8 mouse cellular contexts compared by ENCODE assay signal in the genomic region with DNA sequence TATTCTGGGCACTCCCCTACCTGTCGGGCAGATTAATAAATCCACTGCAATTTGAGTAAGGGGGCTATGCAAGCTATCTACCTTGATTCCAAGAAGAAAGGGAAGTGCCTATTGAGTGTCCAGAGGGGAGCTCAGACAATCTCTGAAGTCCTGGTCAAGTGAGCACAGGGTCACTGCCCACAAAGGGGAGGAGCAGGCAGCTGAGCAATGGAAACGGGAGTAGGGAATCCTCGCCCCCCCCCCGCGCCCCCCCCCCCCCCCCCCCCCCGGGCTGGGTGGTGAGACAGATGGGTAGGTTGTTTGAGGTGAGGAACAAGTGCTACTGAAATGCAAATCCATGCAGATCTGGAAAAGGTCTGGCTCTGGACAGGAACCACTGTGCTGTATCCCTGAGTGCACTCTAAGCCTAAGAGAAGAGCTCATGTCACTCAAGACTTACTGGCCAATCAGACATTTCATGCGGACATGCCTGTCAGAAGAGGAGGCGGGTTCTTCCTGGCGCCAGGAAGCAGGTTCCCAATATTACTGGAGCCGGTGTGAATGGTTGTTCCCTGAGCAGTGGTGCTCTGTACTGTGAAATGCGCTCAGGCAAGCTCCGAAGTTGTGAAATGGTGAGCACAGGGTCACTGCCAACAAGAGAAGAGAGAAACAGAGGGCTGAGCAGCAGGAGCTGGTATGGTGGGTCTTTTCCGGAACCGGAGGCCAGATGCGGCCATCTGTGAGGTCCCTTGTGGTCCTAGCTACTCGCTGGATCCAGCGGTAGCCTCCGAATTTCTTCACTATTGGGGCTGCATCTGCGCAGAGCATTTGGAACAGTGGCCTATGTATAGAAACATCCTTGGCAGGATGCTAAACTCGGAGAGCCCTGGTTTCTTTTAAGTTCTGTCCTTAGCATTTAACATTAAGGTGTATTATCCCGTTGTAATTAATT. TPM values are rescaled to one million over a fixed set of nuclear protein-coding genes. Genes with fewer than 3 reads are reported as not detected.
DNase-seq lines count a peak whose midpoint lies in the region; ATAC-seq and TF ChIP-seq lines count a peak whose summit lies in the region.

No protein-coding gene starts in this region.

- H3K36me3 ChIP-seq in C2C12 (ENCODE audit: control insufficient read depth, insufficient read depth) = no peaks in the 10 kb centered on the region
- H3K36me3 ChIP-seq in embryonic facial prominence, embryonic 10.5 days (replicated peaks) = no peaks in the 10 kb centered on the region
- H3K36me3 ChIP-seq in hindbrain, embryonic 14.5 days (replicated peaks; ENCODE audit: control insufficient read depth, insufficient read depth) = no peaks in the 10 kb centered on the region
- H3K36me3 ChIP-seq in midbrain, postnatal 0 days (ENCODE audit: insufficient read depth, low read length) = no peaks in the 10 kb centered on the region

- DNase-seq in Muller cell, postnatal 12 days (ENCODE audit: inconsistent ontology term) = peak; percentile 59
- DNase-seq in embryonic facial prominence, embryonic 10.5 days (ENCODE audit: low spot score) = peak; percentile 8
- peak; percentile 24 for DNase-seq in hindbrain, embryonic 14.5 days (ENCODE audit: low spot score)
- peak; percentile 1 to 22 for DNase-seq in left cerebral cortex, postnatal 25 days (ENCODE audit: low spot score in 2 of 2)
- DNase-seq in midbrain, postnatal 0 days (ENCODE audit: low spot score) = peak; percentile 14
- DNase-seq in gastrocnemius, postnatal 14 days = no peak

- WGBS in embryonic facial prominence, embryonic 10.5 days = 26% methylated on average over 18 of the region's 21 CpGs
- WGBS in hindbrain, embryonic 14.5 days = 32% methylated on average over 17 of the region's 21 CpGs
- 30% methylated on average over 17 of the region's 21 CpGs for WGBS in midbrain, postnatal 0 days

- no peak overlapping the region for H3ac ChIP-seq in C2C12 (ENCODE audit: control insufficient read depth, insufficient read length, low read depth)

- ATAC-seq in hindbrain, embryonic 14.5 days (ENCODE audit: low FRiP score) = peak; percentile 40; the same call in 1 of the 2 replicates
- no peak for ATAC-seq in midbrain, postnatal 0 days (ENCODE audit: low FRiP score)
- no peak for ATAC-seq in erythroblast, adult 5-6 weeks (replicated peaks; ENCODE audit: low FRiP score, poor library complexity, severe bottlenecking)

- no peaks in the 10 kb centered on the region for H3K4me1 ChIP-seq in embryonic facial prominence, embryonic 10.5 days
- H3K4me1 ChIP-seq in hindbrain, embryonic 14.5 days (replicated peaks; ENCODE audit: control insufficient read depth, insufficient read depth, low read length) = no peaks in the 10 kb centered on the region
- no peaks in the 10 kb centered on the region for H3K4me1 ChIP-seq in midbrain, postnatal 0 days (ENCODE audit: insufficient read depth, low read length)

- H3K27ac ChIP-seq in embryonic facial prominence, embryonic 10.5 days (replicated peaks) = no peak overlapping the region
- H3K27ac ChIP-seq in hindbrain, embryonic 14.5 days = no peak overlapping the region
- H3K27ac ChIP-seq in midbrain, postnatal 0 days (ENCODE audit: low read depth, low read length) = no peak overlapping the region

- no peak overlapping the region for H3K9ac ChIP-seq in hindbrain, embryonic 14.5 days
- H3K9ac ChIP-seq in midbrain, postnatal 0 days (replicated peaks; ENCODE audit: low read length, poor library complexity, severe bottlenecking) = no peak overlapping the region

- H3K4me2 ChIP-seq in hindbrain, embryonic 14.5 days (replicated peaks) = peak overlapping the region; percentile 5
- H3K4me2 ChIP-seq in midbrain, postnatal 0 days (ENCODE audit: low read depth, low read length, poor library complexity, severe bottlenecking) = no peak overlapping the region

- no peaks in the 10 kb centered on the region for H3K79me2 ChIP-seq in C2C12 (ENCODE audit: control insufficient read depth, insufficient read depth)

- H3K4me3 ChIP-seq in C2C12 (ENCODE audit: insufficient read depth, poor library complexity, severe bottlenecking) = peak overlapping the region; percentile 23
- peak overlapping the region; percentile 50 for H3K4me3 ChIP-seq in embryonic facial prominence, embryonic 10.5 days
- H3K4me3 ChIP-seq in hindbrain, embryonic 14.5 days (replicated peaks; ENCODE audit: low read length) = peak overlapping the region; percentile 16; the same call in 1 of the 2 replicates
- H3K4me3 ChIP-seq in midbrain, postnatal 0 days (ENCODE audit: low read depth, low read length) = no peak overlapping the region

- intact Hi-C loops in left cerebral cortex, postnatal 25 days (cut with DNase I) = no loop called here
- intact Hi-C loops in gastrocnemius, postnatal 14 days (cut with DNase I; ENCODE audit: low total_unique reads) = no loop called here

- no peaks in the 10 kb centered on the region for H3K27me3 ChIP-seq in C2C12 (ENCODE audit: control insufficient read depth, insufficient read depth, insufficient read length)
- no peaks in the 10 kb centered on the region for H3K27me3 ChIP-seq in embryonic facial prominence, embryonic 10.5 days (replicated peaks; ENCODE audit: low read depth, poor library complexity, severe bottlenecking)
- no peaks in the 10 kb centered on the region for H3K27me3 ChIP-seq in hindbrain, embryonic 14.5 days (ENCODE audit: control insufficient read depth, insufficient read depth, low read length)
- H3K27me3 ChIP-seq in midbrain, postnatal 0 days (ENCODE audit: insufficient read depth, low read length) = no peaks in the 10 kb centered on the region

- H3K79me3 ChIP-seq in C2C12 (ENCODE audit: low read depth) = no peaks in the 10 kb centered on the region

- no peak for TF ChIP-seq CTCF in C2C12 (IDR thresholded peaks at IDR 0.05; ENCODE audit: control insufficient read depth, insufficient read depth, insufficient read length)
- TF ChIP-seq CTCF in midbrain, postnatal 0 days (IDR thresholded peaks at IDR 0.05) = no peak

- peaks cover 28% of the 10 kb centered on the region for H3K9me3 ChIP-seq in embryonic facial prominence, embryonic 10.5 days
- peaks cover 39% of the 10 kb centered on the region; the same call in 1 of the 2 replicates for H3K9me3 ChIP-seq in hindbrain, embryonic 14.5 days (ENCODE audit: control insufficient read depth, low read length)
- H3K9me3 ChIP-seq in midbrain, postnatal 0 days (ENCODE audit: low read length) = peaks cover 24% of the 10 kb centered on the region; the same call in 1 of the 2 replicates

TF ChIP-seq in C2C12, 6 proteins besides CTCF, POLR2A, EP300 and RAD21:
- TF ChIP-seq MAX (IDR thresholded peaks at IDR 0.05) = no peak
- no peak for TF ChIP-seq MYOD1 (IDR thresholded peaks at IDR 0.05; ENCODE audit: control insufficient read depth, insufficient read length, low read depth)
- TF ChIP-seq MYOG (IDR thresholded peaks at IDR 0.05; ENCODE audit: control insufficient read depth, extremely low read depth, insufficient read length) = no peak
- TF ChIP-seq USF1 (IDR thresholded peaks at IDR 0.05; ENCODE audit: low read depth) = no peak
- no peak for TF ChIP-seq CEBPB (IDR thresholded peaks at IDR 0.05; ENCODE audit: low read depth)
- TF ChIP-seq FOSL1 (IDR thresholded peaks at IDR 0.05; ENCODE audit: insufficient read depth, low read length, poor library complexity, severe bottlenecking) = no peak

RNA-seq across cellular contexts. Expression of a gene that starts 47.4 kb away (rescaled TPM):
- polyA plus RNA-seq in C2C12 (2012; fragmentation: generic; extraction: Trizol) = not detected
- polyA plus RNA-seq in embryonic facial prominence, embryonic 10.5 days (2016; fragmentation: Nextera tagmentation; extraction: Ambion mirVana) = not detected in 2 replicates
- not detected in 2 replicates for polyA plus RNA-seq in hindbrain, embryonic 14.5 days (2014; fragmentation: Nextera tagmentation; extraction: Ambion mirVana)
- total RNA-seq in left cerebral cortex, postnatal 25 days (2021) = not detected
- total RNA-seq in midbrain, postnatal 0 days (2014; rRNA removed) = not detected in 2 replicates
- not detected in 2 replicates for polyA plus RNA-seq in midbrain, postnatal 0 days (2015; fragmentation: Nextera tagmentation; extraction: Ambion mirVana)
- not detected for total RNA-seq in gastrocnemius, postnatal 14 days (2021)
- not detected in 2 replicates for total RNA-seq in erythroblast, adult 5-6 weeks (2015; ENCODE audit: low replicate concordance)
- total RNA-seq in erythroblast, adult 5-6 weeks (2017; ENCODE audit: low replicate concordance) = 0.09 and 0.14 TPM in 2 replicates
